ENCODE assay signal across 8 mouse cellular contexts in genomic region chr11:50236540-50236936, GRCm38 (mm10). TPM values are rescaled to one million over a fixed set of nuclear protein-coding genes. Genes with fewer than 3 reads are reported as not detected.
DNase-seq lines count a peak whose midpoint lies in the region; ATAC-seq and TF ChIP-seq lines count a peak whose summit lies in the region.

No protein-coding gene starts in this region.

- WGBS in heart, embryonic 11.5 days (ENCODE audit: insufficient replicate concordance) = 0% methylated on average over 26 of the region's 27 CpGs
- under 1% methylated on average over 26 of the region's 27 CpGs for WGBS in kidney, embryonic 15.5 days
- under 1% methylated on average over 25 of the region's 27 CpGs for WGBS in liver, embryonic 14.5 days (ENCODE audit: insufficient replicate concordance)

- peaks cover 24% of the 10 kb centered on the region for H3K27me3 ChIP-seq in heart, embryonic 11.5 days (ENCODE audit: control insufficient read depth, insufficient read depth, low read length)
- peaks cover 20% of the 10 kb centered on the region for H3K27me3 ChIP-seq in kidney, embryonic 15.5 days
- no peaks in the 10 kb centered on the region; the same call in 1 of the 2 replicates for H3K27me3 ChIP-seq in liver, embryonic 14.5 days (ENCODE audit: control insufficient read depth, insufficient read depth, low read length)
- H3K27me3 ChIP-seq in splenic B cell, adult 2 months (ENCODE audit: control insufficient read depth, insufficient read depth, low read length, poor library complexity, severe bottlenecking) = no peaks in the 10 kb centered on the region

- peak overlapping the region; percentile 94 for H3K4me2 ChIP-seq in heart, embryonic 11.5 days
- H3K4me2 ChIP-seq in kidney, embryonic 15.5 days = peak overlapping the region; percentile 98
- peak overlapping the region; percentile 100 for H3K4me2 ChIP-seq in liver, embryonic 14.5 days (ENCODE audit: low read depth)

- DNase-seq in CD4-positive helper T cell, adult 2 months (ENCODE audit: low read depth, low spot score) = peak; percentile 94
- DNase-seq in brain, adult 2 months (ENCODE audit: low read depth, low spot score) = peak; percentile 95
- peak; percentile 79 to 82 (median 80) for DNase-seq in liver, embryonic 14.5 days (ENCODE audit: low read depth in 3 of 3, low spot score in 3 of 3)
- DNase-seq in natural killer cell, adult 2 months (ENCODE audit: low spot score in 2 of 2) = peak; percentile 88 to 92
- DNase-seq in splenic B cell, adult 2 months (ENCODE audit: low read depth, low spot score) = peak; percentile 95

- H3K4me1 ChIP-seq in heart, embryonic 11.5 days (ENCODE audit: control insufficient read depth, insufficient read depth, low read length) = peaks cover 17% of the 10 kb centered on the region
- peaks cover 23% of the 10 kb centered on the region for H3K4me1 ChIP-seq in kidney, embryonic 15.5 days
- peaks cover 23 to 25% of the 10 kb centered on the region in 2 experiments for H3K4me1 ChIP-seq in liver, embryonic 14.5 days (replicated peaks; ENCODE audit: control insufficient read depth in 2 of 2, insufficient read depth in 2 of 2, low read length in 1 of 2)

- TF ChIP-seq CTCF in liver, embryonic 14.5 days (IDR thresholded peaks at IDR 0.05; ENCODE audit: low read depth) = peak; percentile 74

- H3K9me3 ChIP-seq in heart, embryonic 11.5 days (replicated peaks; ENCODE audit: control insufficient read depth, low read length) = no peaks in the 10 kb centered on the region
- H3K9me3 ChIP-seq in kidney, embryonic 15.5 days (replicated peaks) = no peaks in the 10 kb centered on the region
- no peaks in the 10 kb centered on the region for H3K9me3 ChIP-seq in liver, embryonic 14.5 days (ENCODE audit: control insufficient read depth, low read length)

- peak; percentile 84 for ATAC-seq in erythroblast, adult 5-6 weeks (replicated peaks; ENCODE audit: low FRiP score, poor library complexity, severe bottlenecking)
- peak; percentile 91 for ATAC-seq in heart, embryonic 11.5 days (replicated peaks; ENCODE audit: insufficient number of reproducible peaks, low FRiP score, low TSS enrichment)
- peak; percentile 93 for ATAC-seq in kidney, embryonic 15.5 days (replicated peaks; ENCODE audit: low FRiP score)
- peak; percentile 92 for ATAC-seq in liver, embryonic 14.5 days (ENCODE audit: insufficient read depth)

- peak overlapping the region; percentile 65 for H3K9ac ChIP-seq in heart, embryonic 11.5 days (ENCODE audit: low read depth, low read length)
- H3K9ac ChIP-seq in kidney, embryonic 15.5 days = peak overlapping the region; percentile 49
- H3K9ac ChIP-seq in liver, embryonic 14.5 days (replicated peaks) = peak overlapping the region; percentile 59

- TF ChIP-seq EP300 in liver, embryonic 14.5 days (IDR thresholded peaks at IDR 0.05; ENCODE audit: low read depth) = no peak

- H3K4me3 ChIP-seq in heart, embryonic 11.5 days (ENCODE audit: low read depth, low read length) = peak overlapping the region; percentile 68
- H3K4me3 ChIP-seq in kidney, embryonic 15.5 days (replicated peaks) = peak overlapping the region; percentile 66
- H3K4me3 ChIP-seq in liver, embryonic 14.5 days (ENCODE audit: insufficient read depth in 1 of 2, low read depth in 2 of 2, low read length in 2 of 2) = peak overlapping the region; percentile 62 to 77

- H3K27ac ChIP-seq in heart, embryonic 11.5 days (ENCODE audit: low read depth, low read length) = no peak overlapping the region
- no peak overlapping the region for H3K27ac ChIP-seq in kidney, embryonic 15.5 days
- no peak overlapping the region for H3K27ac ChIP-seq in liver, embryonic 14.5 days

- H3K36me3 ChIP-seq in heart, embryonic 11.5 days (ENCODE audit: control insufficient read depth, insufficient read depth, low read length) = peaks cover 17% of the 10 kb centered on the region
- H3K36me3 ChIP-seq in kidney, embryonic 15.5 days = peaks cover 38% of the 10 kb centered on the region
- peaks cover 32% of the 10 kb centered on the region for H3K36me3 ChIP-seq in liver, embryonic 14.5 days (replicated peaks; ENCODE audit: control insufficient read depth, insufficient read depth, low read depth)
- H3K36me3 ChIP-seq in splenic B cell, adult 2 months (ENCODE audit: control insufficient read depth, insufficient read depth, low read length, poor library complexity, severe bottlenecking) = no peaks in the 10 kb centered on the region

RNA-seq across cellular contexts. Expression of gene Ltc4s, which starts 1.9 kb away (rescaled TPM):
- not detected in 2 replicates for total RNA-seq in erythroblast, adult 5-6 weeks (2015; ENCODE audit: low replicate concordance)
- total RNA-seq in erythroblast, adult 5-6 weeks (2017; ENCODE audit: low replicate concordance) = 2.2 TPM in 1 of 2 replicates, not detected in the other
- polyA plus RNA-seq in heart, embryonic 11.5 days (2014; fragmentation: Nextera tagmentation; extraction: Ambion mirVana) = 0.74 TPM in 1 of 2 replicates, not detected in the other
- 1.4 and 1.9 TPM in 2 replicates for polyA plus RNA-seq in kidney, embryonic 15.5 days (2015; fragmentation: Nextera tagmentation; extraction: Ambion mirVana)
- polyA plus RNA-seq in liver, embryonic 14.5 days (2012; rRNA removed) = 0.54 and 0.81 TPM in 2 replicates
- polyA plus RNA-seq in liver, embryonic 14.5 days (2014; fragmentation: Nextera tagmentation; extraction: Ambion mirVana) = 0.61 and 0.83 TPM in 2 replicates

RNA-seq across cellular contexts. Expression of gene Mgat4b, which starts 25.8 kb away (rescaled TPM):
- total RNA-seq in erythroblast, adult 5-6 weeks (2015; ENCODE audit: low replicate concordance) = 7.1 and 7.7 TPM in 2 replicates
- total RNA-seq in erythroblast, adult 5-6 weeks (2017; ENCODE audit: low replicate concordance) = 5.1 and 10.0 TPM in 2 replicates
- 14.2 and 14.4 TPM in 2 replicates for polyA plus RNA-seq in heart, embryonic 11.5 days (2014; fragmentation: Nextera tagmentation; extraction: Ambion mirVana)
- 37.3 and 37.5 TPM in 2 replicates for polyA plus RNA-seq in kidney, embryonic 15.5 days (2015; fragmentation: Nextera tagmentation; extraction: Ambion mirVana)
- polyA plus RNA-seq in liver, embryonic 14.5 days (2012; rRNA removed) = 14.8 and 16.6 TPM in 2 replicates
- polyA plus RNA-seq in liver, embryonic 14.5 days (2014; fragmentation: Nextera tagmentation; extraction: Ambion mirVana) = 5.7 and 9.5 TPM in 2 replicates

RNA-seq across cellular contexts. Expression of gene Sqstm1, which starts 25.9 kb away (rescaled TPM):
- 101 and 109 TPM in 2 replicates for total RNA-seq in erythroblast, adult 5-6 weeks (2015; ENCODE audit: low replicate concordance)
- total RNA-seq in erythroblast, adult 5-6 weeks (2017; ENCODE audit: low replicate concordance) = 596 and 621 TPM in 2 replicates
- 159 and 197 TPM in 2 replicates for polyA plus RNA-seq in heart, embryonic 11.5 days (2014; fragmentation: Nextera tagmentation; extraction: Ambion mirVana)
- polyA plus RNA-seq in kidney, embryonic 15.5 days (2015; fragmentation: Nextera tagmentation; extraction: Ambion mirVana) = 233 and 259 TPM in 2 replicates
- polyA plus RNA-seq in liver, embryonic 14.5 days (2012; rRNA removed) = 36.8 and 43.7 TPM in 2 replicates
- 103 and 117 TPM in 2 replicates for polyA plus RNA-seq in liver, embryonic 14.5 days (2014; fragmentation: Nextera tagmentation; extraction: Ambion mirVana)

RNA-seq across cellular contexts. Expression of gene Maml1, which starts 55.6 kb away (rescaled TPM):
- total RNA-seq in erythroblast, adult 5-6 weeks (2015; ENCODE audit: low replicate concordance) = 15.2 and 15.7 TPM in 2 replicates
- 7.2 and 10.0 TPM in 2 replicates for total RNA-seq in erythroblast, adult 5-6 weeks (2017; ENCODE audit: low replicate concordance)
- polyA plus RNA-seq in heart, embryonic 11.5 days (2014; fragmentation: Nextera tagmentation; extraction: Ambion mirVana) = 5.5 and 5.9 TPM in 2 replicates
- 5.2 and 5.8 TPM in 2 replicates for polyA plus RNA-seq in kidney, embryonic 15.5 days (2015; fragmentation: Nextera tagmentation; extraction: Ambion mirVana)
- polyA plus RNA-seq in liver, embryonic 14.5 days (2012; rRNA removed) = 3.3 and 3.4 TPM in 2 replicates
- polyA plus RNA-seq in liver, embryonic 14.5 days (2014; fragmentation: Nextera tagmentation; extraction: Ambion mirVana) = 1.9 and 2.5 TPM in 2 replicates
